Mouse (Mus musculus) cerebellum, postnatal 10 days (tissue): ENCODE measurements around the gene Wfs1.
"Not testable (repeated sequence)": the region's sequence is repeated elsewhere in the genome, so short reads cannot be mapped to it uniquely, and the experiment has no call there.

Experiments
- DNase-seq, 2 experiments: peaks; one replicate each; pipeline ENCODE4 v3.0.0; 2021; ENCODE audit warnings: mixed read lengths in 2 of 2

Wfs1 gene

DNA sequence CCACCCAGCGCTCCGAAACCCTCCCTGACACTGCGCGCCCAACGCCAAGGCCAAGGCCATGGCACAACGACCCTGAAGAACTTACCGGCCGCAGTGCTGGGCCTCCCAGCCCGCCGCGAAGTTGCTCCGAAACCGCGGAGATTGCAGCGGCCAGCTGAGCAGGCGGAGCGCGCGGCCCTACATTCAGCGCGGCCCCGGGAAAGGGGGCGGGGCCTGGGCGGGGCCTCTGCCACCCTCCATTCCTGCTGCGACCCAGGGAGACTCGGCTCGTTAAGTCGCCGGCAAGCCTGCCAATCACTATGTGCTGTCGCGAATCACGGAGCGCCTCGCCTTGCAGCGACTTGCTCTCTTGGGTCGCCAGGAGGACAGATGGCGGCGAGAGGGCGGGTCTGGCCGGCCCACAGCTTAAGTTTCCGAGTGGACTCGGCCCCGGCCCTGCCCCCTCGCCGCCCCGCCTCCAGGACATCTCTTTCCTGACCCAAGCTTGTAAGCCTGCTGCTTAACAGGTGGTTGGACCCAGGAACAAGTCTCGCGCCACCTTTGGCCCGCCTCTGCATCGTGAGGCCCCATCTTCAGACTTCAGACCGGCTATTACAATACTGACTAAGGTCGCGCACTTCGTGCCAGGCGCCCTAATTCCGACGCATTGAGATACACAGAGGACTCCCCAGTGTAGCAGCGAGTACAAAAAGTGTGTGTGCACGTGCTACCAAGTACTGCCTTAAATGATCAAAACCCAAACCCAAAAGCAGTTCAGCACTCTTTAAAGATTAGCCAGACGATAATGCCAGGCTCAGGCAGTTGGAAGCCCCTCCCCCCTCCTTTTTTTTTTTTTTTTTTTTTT, at the start of gene Wfs1:
Gene Wfs1 (minus strand): TSS at position 425 of the 844 bp plus-strand sequence.
- DNase-seq, result peak; percentile 97 to 98

DNA sequence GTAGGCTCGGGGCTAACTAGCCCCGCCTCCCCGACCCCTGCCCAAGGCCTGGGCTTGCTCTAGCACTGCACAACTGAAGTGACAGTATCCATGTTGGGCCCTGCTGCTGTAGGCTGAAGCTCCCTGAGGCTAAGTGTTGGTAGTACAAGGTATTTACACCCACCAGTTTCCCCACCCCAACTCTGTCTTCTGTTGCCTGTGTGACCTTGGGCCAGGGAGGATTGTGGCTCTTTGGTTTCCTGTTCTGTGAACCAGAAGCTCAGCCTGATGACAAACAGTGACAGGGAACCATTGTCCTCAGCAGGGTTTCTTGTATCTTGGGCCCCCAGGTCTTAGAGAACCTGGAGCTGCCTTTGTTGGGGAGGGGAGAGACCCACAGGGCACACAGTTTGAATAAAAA, 47.9 kb upstream of the Wfs1 start:
- no peak for DNase-seq

DNA sequence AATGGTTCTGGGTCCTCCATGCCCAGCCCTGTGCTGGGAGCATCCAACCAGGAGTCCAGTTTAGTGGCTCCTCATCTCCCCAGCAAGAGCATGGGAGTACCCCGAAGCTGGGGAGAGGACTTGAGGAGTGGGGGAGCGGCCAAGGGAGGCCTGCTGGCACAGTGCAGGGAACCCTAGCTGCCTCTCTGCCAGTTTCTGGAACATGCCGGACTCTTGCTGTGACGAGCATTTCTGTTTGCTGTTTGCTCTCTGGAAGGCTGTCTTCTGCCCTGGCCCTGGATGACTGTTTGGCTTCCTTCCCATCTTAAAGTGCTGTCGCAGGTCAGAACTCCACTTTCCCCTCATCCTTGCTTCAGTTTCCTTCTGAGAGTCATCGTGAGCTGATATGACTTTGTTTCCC, 46.9 kb upstream of the Wfs1 start:
- peak; percentile 48 to 68 for DNase-seq

DNA sequence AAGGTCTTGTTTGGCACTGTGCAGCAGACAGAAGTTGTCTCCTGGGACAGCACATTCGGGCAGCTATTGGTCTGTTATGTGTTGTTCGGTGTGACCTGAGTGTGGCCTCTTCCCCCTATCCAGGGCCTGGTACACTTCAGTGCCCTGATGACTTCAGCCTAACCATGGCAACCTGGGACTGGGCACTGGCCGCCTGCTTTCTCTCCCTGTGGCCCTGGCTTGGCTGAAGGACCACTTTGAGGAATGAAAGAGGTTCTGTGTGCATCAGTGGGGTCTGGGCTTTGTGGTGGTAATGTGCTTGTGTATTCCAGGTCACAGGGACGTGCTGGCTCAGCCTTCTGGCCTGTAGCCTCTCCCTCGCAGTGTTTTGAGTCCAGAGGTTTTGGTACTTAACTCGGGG, 46.2 kb upstream of the Wfs1 start:
- peak in 1 of 2 experiments; percentile 54 for DNase-seq

DNA sequence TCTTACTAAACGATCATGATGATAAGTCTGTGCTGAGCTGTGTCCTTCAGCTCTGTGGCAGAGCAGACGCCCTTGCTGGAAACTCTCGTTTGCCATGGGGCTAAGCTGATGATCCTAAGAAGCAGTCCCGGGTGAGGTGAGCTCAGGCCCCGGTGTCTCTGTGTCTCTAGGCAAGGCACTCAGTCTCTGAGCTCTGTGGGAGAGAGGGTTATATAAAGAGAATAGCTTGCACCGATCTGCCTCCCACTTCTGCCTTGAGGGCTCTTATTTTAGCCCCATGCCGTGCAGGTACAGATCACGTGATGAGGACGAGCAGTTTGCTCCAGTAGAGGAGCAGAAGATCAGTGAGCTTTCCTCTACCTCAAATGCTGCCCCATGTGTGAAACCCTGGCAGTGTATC, 41.7 kb upstream of the Wfs1 start:
- DNase-seq, result no peak

DNA sequence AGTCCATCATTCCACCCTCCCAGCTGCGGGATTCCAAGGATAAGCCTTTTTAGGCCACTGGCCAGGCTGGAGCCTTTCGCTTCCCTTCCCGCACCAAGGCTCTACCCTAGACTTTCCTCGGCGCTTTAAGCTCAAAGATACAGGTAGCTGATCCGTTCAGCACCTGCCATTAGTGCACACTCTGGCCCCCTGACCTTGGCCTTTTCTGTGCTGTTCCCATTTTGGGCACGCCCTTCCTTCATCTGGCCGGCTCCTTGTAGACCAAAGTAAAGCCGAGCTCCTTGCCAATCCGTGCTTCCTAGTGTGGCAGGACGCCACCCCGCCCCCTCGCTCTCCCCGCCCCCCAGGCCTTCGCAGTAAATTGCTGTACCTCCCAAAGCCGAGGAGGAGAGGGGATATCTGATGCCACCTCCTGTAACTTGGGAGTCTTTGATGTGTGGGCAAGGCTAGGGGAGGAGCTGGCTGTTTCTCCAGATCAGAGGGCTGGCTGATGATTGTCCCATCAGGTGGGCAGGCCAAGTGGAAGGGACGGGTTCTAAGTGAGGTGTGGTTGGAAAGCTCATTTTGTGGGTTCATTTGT, 40.4 kb upstream of the Wfs1 start:
- peak; percentile 41 to 49 for DNase-seq

DNA sequence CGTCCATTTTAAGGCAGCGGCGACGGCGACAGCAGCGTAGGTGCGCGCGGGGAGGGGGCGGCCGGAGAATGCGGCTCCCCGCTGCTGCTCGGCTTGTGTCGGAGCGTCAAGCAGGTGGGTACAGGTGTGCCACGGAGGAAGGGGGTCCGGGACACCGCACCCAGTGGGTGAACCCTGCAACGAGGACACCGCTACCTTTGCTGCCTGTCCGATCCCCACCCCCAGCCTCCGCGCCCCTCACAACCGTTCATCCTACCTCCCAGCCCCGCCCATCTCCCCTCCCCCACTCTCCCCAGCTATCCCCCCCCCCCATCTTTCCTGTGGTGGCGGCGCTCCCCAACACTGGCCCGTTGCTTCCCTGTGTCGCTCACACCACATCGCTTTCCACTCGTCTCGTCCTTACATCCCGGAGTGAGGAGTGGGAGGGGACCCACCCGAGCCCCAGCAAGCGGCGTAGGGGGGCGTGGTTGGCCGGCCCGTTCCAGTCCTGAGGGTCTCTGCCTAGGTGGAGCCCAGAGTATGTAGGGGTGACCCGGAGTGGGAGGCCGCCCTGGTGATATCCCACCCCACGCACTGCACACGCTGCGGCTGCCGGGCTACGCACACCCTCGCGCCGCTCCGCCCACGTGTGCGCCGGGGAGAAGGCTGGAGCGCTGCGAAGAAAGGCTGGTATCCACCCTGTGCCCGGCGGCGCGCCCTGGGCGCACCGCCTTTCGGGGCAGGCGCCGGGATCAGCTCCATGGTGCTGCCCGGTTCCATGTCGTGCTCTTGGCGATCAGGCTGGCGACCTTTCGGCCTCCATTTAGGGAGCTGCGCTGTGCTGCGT, 39.7 kb upstream of the Wfs1 start:
- peak; percentile 57 to 64 for DNase-seq

DNA sequence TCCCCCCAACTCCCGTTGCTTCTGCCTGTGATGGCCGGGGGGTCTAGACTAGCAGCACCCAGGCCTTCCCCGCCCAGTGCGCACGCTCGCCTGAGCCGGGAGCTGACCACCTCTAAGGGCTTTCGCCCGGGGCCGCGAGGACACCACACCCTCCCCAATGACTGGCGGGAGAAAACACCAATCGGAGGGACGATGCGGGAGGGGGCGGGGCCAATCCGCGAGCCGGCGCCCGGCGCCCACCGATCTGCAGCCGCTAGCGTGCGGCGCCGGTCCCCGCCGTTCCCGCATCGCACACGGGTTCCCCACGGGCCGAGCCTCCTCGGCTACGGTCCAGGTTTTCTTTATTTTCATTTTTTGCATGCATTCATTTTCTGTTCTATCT, 39.1 kb upstream of the Wfs1 start:
- peak; percentile 97 for DNase-seq

DNA sequence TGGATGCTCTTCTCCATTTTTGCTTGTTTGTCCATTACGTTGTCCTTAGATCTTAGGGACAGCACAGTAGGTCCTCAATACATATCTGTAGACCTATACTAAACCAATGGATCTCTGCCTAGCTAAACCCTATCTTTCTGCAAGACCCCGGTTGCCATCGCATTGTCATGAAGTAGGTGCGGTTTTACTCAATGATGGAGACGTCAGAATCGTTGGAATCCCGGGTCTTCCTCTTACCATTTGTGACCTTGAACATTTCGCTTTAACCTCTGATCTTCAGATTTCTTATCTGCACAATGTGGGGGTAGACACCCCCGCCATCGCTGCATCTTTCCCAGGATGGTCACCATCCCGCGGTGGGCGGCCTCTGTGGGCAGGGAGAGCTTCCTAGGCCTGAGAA, 38.7 kb upstream of the Wfs1 start:
- no peak for DNase-seq

DNA sequence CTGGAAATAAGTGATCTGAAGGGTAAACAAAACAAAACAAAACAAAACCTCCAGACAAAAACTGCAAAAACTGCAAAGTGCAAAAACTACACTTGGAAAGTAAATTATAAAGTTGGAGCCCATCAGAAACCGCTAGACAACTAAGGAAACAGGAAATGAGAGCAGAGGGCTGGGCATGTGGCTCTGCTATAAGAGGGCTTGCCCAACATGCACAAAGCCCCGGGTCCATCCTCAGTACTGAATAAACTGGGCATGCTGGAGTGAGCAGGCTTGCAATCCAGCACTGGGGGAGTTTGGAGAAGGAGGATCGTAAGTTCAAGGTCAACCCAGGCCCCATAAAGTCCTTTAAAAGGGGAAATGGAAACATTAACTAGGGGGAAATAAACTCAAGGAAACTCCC, 28.2 kb upstream of the Wfs1 start:
- DNase-seq, result no peak

DNA sequence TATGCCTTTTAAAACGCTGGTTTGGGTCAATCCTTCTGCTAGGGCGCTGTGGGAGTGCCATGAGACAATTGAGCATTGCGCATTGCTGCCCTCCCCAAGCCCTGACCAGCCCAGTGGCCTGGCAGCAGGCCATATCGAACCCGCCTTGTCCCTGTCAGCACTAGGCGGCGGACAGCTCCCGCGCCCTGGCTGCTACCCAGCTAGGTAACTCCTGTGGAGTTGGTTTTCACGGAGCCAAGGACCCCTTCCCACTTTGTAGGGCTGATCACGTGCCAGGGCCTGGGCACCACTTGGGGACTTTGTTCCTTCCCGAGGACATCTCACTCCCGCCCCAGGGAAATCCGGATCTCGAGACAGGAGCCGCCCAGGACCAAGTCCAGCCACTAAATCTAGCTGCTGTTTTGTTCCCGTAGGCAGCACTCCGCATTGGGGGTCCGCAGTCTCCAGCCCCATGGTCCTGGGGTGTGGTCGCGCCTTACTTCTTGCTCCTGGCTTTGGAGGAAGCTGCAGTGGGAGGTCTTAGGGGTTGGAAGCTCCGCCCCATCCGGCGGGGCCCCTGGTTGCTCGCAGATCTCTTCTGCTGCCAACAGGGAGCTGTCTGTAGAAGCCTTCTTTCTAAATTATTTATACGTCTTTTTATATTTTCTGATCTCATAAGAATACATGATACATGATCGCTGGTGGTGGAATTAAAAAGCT, 26.8 kb upstream of the Wfs1 start:
- peak; percentile 80 to 83 for DNase-seq

DNA sequence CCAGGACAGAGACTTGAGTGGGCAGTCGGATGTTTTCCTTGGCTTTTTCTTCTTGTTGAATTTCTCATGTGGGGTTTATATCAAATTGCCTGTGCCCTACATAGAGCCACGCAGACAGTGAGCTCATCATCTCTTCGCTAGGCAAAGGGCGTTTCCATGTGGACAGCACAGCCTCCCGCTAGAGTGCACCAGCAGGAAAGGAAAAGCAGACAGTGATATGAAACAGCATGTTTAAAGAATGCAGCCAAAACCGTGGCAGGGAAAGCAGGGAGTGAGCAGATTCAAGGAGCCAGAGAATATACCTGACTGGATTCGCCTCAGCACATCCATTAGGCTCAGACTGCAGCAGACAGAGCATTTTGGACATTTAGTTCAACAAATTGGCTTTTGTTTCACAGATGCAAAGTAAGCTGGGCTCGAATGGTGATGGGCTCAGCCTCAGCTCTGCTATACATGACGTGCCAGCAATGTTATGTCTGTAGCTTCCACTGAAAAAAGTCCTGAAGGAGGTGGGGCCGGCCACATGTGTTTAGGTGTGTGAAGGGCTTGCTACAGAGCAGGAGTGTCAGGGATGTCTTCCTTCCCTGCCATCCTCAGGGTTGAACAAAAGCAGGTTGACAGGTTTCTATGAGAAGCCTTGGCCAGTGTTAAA, 21.8 kb upstream of the Wfs1 start:
- peak; percentile 64 for DNase-seq

DNA sequence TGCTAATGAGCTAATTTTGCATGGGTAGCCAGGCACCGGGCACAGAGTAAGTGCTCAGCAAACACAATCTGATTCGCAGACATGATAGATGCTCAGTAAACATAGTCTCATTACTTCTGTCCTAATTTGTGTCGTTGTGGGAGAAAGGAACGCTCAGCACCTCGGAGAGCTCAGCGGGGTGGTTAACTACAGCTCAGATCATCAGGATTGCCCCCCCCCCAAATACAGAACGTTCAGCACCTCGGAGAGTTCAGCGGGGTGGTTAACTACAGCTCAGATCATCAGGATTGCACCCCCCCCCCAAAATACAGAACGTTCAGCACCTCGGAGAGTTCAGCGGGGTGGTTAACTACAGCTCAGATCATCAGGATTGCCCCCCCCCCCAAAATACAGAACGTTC, 20.8 kb upstream of the Wfs1 start:
- DNase-seq, result not testable (repeated sequence)

DNA sequence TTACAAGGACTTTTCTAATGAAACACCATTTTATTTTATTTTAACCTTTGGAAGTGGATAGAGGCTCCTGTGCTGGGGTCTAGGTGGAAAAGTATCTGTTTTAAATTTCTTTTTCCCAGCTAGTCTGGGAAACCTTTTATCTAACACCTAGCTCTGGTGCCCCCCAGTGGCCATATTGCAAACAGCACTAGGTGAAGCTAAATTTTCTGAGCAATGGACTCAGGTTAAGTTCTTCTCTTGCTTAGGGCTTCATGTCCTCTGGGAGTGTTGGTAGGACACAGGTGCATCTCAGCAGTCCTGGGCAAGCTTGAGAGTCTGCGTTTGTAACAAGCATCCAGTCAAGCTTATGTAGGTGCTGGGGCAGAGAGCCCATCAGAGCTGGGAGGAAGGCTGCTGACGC, 13.0 kb upstream of the Wfs1 start:
- DNase-seq, result peak; percentile 89 to 94

DNA sequence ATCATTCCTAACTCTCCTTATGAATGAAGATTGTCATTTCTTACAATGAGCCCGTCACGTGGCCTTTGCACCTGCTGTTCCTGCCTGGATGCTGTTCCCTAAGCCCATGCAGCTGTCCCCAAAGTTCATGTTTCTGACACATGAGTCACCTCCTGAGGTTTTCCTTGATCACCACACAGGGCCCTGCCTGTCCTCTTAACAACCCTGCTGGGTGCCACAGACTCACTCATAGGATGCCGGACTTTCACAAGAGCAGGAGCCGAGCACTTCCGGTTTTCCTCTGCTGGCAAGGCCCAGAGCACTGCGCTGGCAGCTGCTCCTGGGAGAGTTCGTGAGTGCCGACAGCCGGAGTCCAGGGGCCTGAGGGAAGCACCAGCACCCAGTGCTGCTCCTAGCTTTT, 12.0 kb upstream of the Wfs1 start:
- DNase-seq, result no peak

DNA sequence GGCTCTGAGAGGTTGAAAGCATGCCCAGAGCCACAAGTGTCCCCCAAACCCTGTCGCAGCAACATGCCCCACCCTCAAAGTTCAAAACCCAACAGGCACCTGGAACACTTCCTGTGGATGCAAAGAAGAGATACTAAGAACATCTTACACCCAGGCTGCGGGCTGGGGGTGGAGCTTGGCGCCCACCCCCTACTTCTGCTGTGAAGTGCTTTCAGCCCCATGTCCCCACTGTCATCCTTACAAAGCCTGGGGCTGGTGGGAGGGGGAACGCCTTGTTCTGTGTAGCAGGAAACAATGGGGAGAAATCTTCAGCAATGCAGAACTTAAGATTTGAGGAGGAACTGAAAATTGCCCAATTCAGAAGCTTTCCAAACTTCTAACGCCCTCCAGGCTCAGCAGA, 9.0 kb upstream of the Wfs1 start:
- no peak for DNase-seq

DNA sequence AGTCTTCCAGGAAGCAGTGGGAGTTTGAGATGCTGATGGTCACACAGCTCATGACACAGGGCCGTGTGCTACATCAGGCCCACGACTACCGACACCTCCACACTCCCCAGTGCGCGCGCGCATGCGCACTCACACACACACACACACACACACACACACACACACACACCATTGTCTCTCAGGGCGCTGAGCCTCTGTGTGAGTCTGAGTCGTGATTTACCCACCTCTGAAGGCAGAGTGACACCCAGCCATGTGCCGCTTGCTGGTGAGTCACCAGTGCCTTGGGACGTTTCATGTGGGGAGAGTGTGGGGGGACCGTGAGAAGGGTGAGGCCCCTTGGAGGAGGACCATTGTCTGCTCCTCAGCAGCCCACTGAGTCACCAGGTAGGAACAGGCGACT, 7.4 kb upstream of the Wfs1 start:
- DNase-seq, result no peak

DNA sequence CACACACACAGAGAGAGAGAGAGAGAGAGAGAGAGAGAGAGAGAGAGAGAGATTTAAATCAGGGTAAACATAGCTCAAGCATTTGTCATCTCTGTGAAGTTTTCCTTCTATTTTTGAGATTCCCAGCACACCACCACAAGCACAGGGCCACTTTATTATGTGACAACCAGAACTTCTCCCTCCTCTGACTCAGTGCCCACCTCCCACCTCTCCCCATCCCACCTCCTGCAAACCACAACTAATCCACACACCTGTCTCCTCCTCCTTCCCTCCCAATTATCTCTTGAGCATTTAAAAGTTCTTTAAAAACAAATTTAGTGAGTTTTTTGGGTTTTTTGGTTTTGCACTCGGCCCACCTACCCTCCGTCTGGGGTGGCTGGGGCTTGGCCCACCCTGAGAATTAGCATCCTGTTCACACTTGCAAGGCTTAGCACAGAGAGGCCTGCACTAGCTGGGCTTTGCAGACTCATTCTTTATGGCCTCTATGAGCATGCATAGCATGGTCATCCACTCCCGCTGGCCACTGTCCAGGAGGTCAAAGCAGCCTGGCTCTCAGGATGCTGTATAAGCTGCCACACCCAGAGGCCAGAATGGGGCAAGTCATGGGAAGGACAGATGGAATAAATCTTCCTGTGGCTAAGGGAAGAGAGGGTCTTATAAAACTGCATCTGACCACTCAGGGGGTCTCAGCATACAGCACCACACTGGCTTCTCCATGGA, 1.8 kb upstream of the Wfs1 start:
- no peak for DNase-seq

DNA sequence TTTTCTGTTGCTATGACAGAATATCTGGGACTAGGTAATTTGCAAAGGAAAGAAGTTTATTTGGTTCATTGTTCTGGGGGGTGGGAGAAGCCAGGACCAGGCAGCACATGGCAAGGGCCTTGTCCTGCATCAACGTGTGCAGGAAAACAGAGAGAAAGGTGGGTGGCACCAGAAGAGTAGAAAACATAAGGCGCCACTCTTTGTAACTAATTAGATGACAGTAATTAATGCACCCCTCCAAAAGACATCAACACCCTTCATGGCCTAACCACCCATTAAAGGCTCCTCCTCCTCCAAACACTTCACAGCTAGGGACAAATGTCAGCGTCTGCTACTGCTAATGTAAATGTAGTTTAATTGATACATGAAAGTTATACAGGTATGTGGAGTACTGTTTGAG, 1.2 kb upstream of the Wfs1 start:
- DNase-seq, result no peak

DNA sequence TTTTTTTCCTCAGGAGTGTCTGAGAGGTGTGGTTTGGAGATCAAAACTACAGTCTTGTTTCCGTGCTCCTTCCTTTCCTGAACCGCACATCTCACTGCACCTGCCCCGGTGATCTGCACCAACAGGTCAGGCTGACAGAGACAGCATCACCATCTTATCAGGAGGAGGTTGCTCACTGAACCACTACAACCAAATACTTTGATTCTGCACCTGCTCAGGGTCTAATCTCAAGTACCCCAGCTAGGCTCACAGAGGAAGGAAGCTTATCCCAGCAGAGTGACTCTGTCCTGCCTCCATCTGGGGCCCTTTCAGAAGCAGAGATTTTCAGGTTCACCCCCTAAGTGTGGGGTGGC, 596 bp upstream of the Wfs1 start:
- DNase-seq, result no peak

DNA sequence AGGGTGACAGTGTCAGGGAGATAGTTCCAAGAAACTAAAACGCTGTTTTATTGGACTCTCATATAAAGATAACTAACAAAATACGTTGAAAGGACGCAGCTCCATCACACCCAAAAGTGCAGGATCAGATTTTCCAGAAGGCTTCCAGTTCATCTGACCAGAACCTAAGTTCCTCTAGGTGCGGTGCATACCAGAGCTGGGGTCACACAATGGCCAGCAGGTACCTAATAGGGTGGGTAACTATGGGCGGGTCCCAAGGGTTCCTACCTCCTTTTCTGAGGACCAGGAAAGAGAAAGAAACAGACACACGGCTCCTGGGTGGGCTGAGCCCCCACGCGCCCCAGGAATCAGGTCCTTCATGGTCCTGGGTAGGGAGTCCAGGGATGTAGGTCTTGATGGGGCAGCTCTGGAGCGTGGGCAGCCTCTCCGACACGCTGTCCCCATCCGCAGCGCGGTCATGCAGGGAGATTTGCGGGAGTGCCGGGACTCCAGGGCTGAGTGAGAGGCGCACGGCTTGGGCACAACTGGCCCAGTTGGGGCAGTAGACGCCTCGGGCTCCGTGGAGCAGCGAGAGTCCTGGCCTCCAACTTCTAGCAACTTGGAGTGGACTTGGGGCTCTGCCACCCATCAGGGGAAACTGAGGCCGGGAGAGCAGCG, 753 bp downstream of the Wfs1 start:
- DNase-seq, result no peak

DNA sequence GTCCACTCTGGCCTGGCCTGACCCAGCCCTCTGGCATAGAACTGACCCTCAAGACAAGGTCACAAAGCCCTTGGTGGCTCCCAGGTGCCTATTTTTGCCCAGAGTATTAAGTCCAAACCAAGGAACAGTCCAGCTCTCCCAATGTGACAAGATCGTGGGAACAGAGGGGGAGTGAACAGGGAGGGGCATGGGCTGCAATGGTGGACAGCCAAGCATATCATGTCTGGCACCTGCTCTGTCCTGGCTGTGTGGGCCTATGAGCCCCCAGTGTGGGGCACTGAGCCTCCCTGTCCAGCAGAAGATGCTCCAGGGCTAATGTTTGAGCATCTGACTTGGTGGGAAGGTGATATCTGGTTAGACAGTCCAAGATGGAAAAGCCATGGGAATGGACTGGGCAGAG, 2.4 kb downstream of the Wfs1 start:
- DNase-seq, result no peak
